Mouse (Mus musculus): ENCODE data around the gene Zfp61.

DNA sequence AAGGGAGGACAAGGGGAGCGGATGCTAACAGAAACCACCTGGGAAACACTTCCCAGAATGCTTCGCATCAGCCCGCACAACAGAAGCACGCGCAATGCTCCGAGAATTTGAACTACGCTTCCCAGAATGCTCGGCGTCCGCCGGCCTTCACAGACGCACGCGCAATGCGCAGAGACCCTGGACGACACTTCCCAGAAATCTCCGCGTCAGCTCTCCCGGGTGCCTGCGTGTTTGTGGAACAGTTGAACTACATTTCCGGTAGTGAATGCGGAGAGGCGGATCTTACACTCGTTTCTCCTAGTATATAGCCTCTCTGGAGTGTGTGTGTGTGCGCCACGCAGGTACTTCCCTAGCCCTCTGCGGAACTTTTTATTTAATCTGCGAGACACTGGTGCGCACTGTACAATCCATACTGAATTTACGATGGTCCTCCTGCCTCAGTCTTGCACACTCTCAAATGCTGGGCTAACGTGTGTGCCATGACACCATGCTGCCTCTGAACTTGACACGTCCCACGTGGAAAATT lies 15.6 kb upstream of the Zfp61 start, which contains the start of gene Zfp94:
- peak; percentile 44; the same call in 1 of the 2 replicates for TF ChIP-seq POLR2A (IDR thresholded peaks at IDR 0.05; ENCODE audit: extremely low read depth, insufficient read depth, low read length)
- TF ChIP-seq CTCF (IDR thresholded peaks at IDR 0.05; ENCODE audit: low read depth, low read length) = no peak
